Mouse (Mus musculus) kidney, postnatal 0 days (tissue): Measurements from ENCODE around the gene Usp36. TPM values are rescaled to one million over a fixed set of nuclear protein-coding genes. Genes with fewer than 3 reads are reported as not detected.

ENCODE experiments used
- ATAC-seq: fragments of 200-750 bp; cut with Nextera tagmentation; replicated peaks from 2 replicates; pipeline ENCODE4 v1.8.0; 2017; ENCODE audit warnings: low read depth, moderate number of reproducible peaks, moderate TSS enrichment, moderate library complexity; ENCODE audit not compliant: low FRiP score
- DNase-seq: peaks from one replicate; pipeline ENCODE4 v3.0.0-alpha.2; 2016; ENCODE audit warnings: low spot score
- H3K27ac ChIP-seq: fragments of 300-500 bp; sonication (generic); 2 replicates; pipeline ENCODE4 v1.5.1; 2014; ENCODE audit warnings: mild to moderate bottlenecking
- H3K27me3 ChIP-seq: fragments of 300-500 bp; sonication (generic); 2 replicates; pipeline ENCODE4 v1.6.1; 2014; ENCODE audit warnings: low read length, mixed read lengths; ENCODE audit not compliant: insufficient read depth
- H3K36me3 ChIP-seq: fragments of 300-500 bp; sonication (generic); 2 replicates; pipeline ENCODE4 v1.6.1; 2014; ENCODE audit warnings: low read length, mixed read lengths; ENCODE audit not compliant: insufficient read depth
- H3K4me1 ChIP-seq: fragments of 300-500 bp; sonication (generic); replicated peaks from 2 replicates; pipeline ENCODE4 v1.6.1; 2014; ENCODE audit warnings: antibody characterized with exemption, low read length, mixed read lengths; ENCODE audit not compliant: insufficient read depth
- H3K4me2 ChIP-seq: fragments of 300-500 bp; sonication (generic); 2 replicates; pipeline ENCODE4 v1.6.1; 2014; ENCODE audit warnings: mild to moderate bottlenecking, low read length, moderate library complexity, mixed read lengths
- H3K4me3 ChIP-seq: fragments of 300-500 bp; sonication (generic); replicated peaks from 2 replicates; pipeline ENCODE4 v1.5.1; 2014; ENCODE audit warnings: low read depth, low read length
- H3K9ac ChIP-seq: fragments of 300-500 bp; sonication (generic); 2 replicates; pipeline ENCODE4 v1.6.1; 2014; ENCODE audit warnings: low read depth, low read length
- H3K9me3 ChIP-seq: fragments of 300-500 bp; sonication (generic); replicated peaks from 2 replicates; pipeline ENCODE4 v1.6.1; 2016; ENCODE audit warnings: low read length, inconsistent platforms, mixed read lengths
- CTCF ChIP-seq: IDR thresholded peaks from 2 replicates; pipeline ENCODE4 v1.5.1; 2016; ENCODE audit warnings: antibody characterized with exemption, low read depth, mild to moderate bottlenecking, moderate library complexity
- WGBS: fragments of 180-500 bp; shearing (Covaris S2); extraction: QIAGEN DNeasy Blood & Tissue Kit; methylation state at CpG from one replicate; pipeline ENCODE4 v1.1.7; 2014; 5-methylcytosine and 5-hydroxymethylcytosine counted together
- polyA plus RNA-seq: library from polyadenylated mRNA; unstranded; fragments of >200 nt; fragmentation: Nextera tagmentation; extraction: Ambion mirVana; gene quantifications from 2 replicates; pipeline ENCODE4 v1.2.1, GENCODE M21; 2015

Usp36 gene
- polyA plus RNA-seq, 1 experiment from 2014 or later = 10.9 TPM

DNA sequence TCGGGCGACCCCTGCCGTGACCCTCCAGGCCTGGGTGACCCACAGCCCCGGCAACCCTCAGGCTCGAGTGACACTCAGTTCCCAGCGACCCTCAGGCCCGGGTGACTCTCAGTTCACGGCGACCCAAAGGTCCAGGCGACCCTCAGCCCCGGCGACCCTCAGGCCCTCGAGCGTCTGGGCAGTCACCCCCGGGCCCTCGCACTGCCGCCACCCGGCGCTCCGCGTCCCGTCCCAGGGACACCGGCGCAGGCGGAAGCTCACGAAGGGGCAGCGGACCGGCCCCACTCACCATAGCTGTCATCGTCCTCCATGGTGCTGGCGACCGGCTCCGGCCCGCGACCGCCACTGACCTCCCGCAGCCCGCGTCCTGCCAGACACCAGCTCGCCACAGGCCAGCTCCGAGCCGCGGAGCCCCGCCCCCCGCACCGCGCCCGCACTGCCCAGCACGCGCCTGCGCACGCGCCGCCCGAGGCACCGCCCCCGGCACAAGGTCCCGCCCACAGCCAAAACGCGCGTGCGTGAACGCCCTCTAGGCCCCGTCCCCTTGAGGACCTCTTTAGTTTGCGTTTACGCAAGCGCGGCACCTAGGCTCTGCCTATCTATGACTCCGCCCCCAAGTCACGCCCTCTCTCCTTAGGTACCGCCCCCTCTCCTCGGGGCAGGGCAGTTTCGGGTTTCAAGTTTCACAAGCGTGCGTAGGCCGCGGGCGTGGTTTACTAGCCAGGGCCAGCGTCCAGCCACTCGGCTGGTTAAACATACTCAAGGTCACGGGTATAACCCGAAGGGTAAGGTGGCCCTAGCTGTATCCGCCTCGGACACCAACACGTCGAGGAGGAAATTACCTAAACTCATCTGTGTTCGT is 41.7 kb downstream of the Usp36 start, which contains the start of gene Cyth1:
TSS of gene Cyth1 (minus strand) at position 443 of the 862 bp plus-strand sequence.
- no peak for TF ChIP-seq CTCF
- Histone ChIP-seq H3K27me3 (no peaks in the 10 kb centered on the region), H3K4me2 (peak within 1 kb of the TSS; percentile 88), H3K36me3 (no peaks in the 10 kb centered on the region), H3K4me3 (peak within 1 kb of the TSS; percentile 90), H3K9ac (peak within 1 kb of the TSS; percentile 88), H3K27ac (peak within 1 kb of the TSS; percentile 92), H3K4me1 (peaks cover 28% of the 10 kb centered on the region), H3K9me3 (no peaks in the 10 kb centered on the region)
- peak; percentile 99 for DNase-seq
- ATAC-seq = peak; percentile 94
- under 1% methylated on average over 76 of the region's 86 CpGs for WGBS

DNA sequence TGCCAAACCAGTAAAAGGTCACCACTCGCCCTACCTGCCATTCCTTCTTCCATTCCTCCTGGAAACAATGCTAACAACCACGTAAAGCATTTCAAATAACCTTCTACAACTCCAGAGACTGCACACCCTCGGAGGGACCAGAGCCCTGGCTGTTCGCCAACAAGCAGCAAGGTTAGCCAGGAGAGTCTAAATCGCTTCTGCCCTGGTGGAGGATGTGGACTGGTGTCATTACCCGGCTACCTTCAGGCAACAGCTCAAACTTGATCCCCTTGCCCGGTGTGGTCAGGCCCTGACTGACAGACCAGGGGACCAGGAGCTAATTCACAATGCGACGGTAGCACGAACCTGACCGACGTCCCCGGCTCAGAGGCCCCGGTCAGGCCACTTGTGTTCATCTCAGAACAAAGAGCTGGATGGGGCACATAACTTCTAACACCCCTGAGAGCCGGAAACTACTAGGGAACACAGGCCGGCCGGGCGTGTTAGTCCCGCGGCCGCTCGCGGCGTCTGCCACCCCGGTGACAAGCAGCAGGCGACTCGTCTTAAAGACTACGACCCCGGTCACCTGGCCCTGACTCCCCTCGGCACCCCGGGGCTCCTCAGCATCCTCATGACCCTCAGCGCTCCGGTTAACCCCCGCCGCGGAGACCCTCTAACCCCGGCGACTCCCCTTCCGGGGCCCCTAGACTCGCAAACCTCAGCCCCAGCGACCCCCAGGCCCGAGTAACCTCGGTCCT is 42.5 kb downstream of the Usp36 start:
- Histone ChIP-seq H3K4me2 (peak overlapping the region; percentile 88), H3K27me3 (no peaks in the 10 kb centered on the region), H3K4me1 (peaks cover 31% of the 10 kb centered on the region), H3K27ac (peak overlapping the region; percentile 88), H3K9ac (peak overlapping the region; percentile 88), H3K4me3 (peak overlapping the region; percentile 90), H3K9me3 (no peaks in the 10 kb centered on the region), H3K36me3 (no peaks in the 10 kb centered on the region)
- TF ChIP-seq CTCF = no peak
- ATAC-seq (no peak; the same call in 1 of the 2 replicates), DNase-seq (peak; percentile 73)
- WGBS = under 1% methylated on average over 43 of the region's 43 CpGs

DNA sequence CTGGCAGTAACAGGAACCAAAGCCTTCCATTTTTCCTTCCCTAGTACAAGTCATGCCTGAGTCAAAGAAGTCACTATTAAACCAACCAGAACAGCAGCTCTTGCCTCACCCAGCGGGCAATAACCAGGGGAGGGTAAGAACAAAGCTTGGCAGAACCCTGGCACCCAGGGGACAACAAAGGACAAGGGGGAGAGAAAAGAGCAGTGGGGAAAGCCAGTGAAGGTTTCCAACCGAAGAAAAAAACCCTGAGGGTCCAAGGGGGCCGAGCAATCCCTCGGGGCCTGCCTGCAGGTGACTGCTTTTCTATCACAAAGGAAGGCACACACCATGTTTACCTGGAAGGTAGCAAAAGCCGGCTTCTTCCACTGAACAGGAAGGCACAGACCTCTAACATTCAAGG is 43.3 kb downstream of the Usp36 start:
- TF ChIP-seq CTCF = no peak
- Histone ChIP-seq H3K36me3 (no peaks in the 10 kb centered on the region), H3K4me3 (peak overlapping the region; percentile 90), H3K9ac (peak overlapping the region; percentile 88), H3K9me3 (no peaks in the 10 kb centered on the region), H3K27me3 (no peaks in the 10 kb centered on the region), H3K27ac (peak overlapping the region; percentile 88), H3K4me1 (peaks cover 34% of the 10 kb centered on the region), H3K4me2 (peak overlapping the region; percentile 88)
- ATAC-seq = no peak
- no peak for DNase-seq
- WGBS = 50% methylated on average over 5 of the region's 5 CpGs

DNA sequence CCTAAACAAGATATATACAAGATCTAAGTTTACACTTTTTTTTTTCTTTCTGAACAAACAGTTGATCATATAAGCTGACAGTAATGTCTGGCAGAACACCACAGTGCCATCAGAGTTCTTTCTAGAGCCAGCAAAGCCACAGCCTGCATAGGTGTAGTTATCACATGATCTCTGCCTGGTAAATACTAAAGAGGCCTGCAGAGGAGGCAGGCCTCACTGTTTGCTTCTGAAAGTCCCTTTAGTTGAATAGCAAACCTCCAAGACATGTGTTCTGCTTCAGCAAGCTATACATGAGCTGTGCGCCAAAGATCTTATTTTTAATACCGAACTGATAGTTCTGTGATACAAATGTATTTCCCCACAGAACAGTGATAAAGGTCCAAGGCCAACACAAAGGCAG is 44.9 kb downstream of the Usp36 start:
- Histone ChIP-seq H3K36me3 (no peaks in the 10 kb centered on the region), H3K9ac (no peak overlapping the region), H3K27ac (no peak overlapping the region), H3K4me1 (peaks cover 43% of the 10 kb centered on the region), H3K4me2 (no peak overlapping the region), H3K27me3 (no peaks in the 10 kb centered on the region), H3K9me3 (no peaks in the 10 kb centered on the region), H3K4me3 (no peak overlapping the region)
- TF ChIP-seq CTCF = no peak
- ATAC-seq (no peak), DNase-seq (no peak)
- 84% methylated on average over 2 of the region's 2 CpGs for WGBS

DNA sequence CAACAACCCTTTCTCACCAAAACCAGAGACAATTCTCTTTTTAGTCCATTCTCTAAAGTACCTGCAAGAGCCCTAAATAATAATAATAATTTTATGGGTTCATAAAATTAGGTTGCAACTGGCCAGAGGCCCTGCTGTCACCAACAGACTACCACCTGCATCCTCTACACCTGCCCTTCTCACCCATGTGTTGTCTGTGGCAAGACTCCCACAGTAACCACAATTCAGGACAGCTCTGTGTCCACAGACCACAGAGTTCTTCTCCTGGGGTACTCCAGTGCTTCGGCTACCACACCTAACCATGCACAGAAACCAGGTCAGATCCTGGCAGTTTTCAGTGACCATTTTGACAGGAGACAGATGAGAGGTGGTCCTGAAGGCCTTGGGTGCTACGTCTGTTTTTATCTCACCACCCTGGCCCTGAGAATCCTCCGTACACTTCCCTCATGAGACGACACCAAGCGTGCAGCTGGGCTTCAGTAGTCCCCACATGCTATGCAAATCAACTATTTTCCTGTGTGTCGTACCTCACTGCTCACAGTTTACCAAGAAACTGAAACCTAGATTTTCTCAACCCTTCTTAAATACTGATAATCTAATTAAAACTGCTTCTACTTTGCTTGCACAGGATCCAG is 46.3 kb downstream of the Usp36 start:
- Histone ChIP-seq H3K36me3 (no peaks in the 10 kb centered on the region), H3K4me2 (no peak overlapping the region), H3K9me3 (no peaks in the 10 kb centered on the region), H3K27ac (no peak overlapping the region), H3K4me1 (peaks cover 44% of the 10 kb centered on the region), H3K4me3 (no peak overlapping the region), H3K9ac (no peak overlapping the region), H3K27me3 (no peaks in the 10 kb centered on the region)
- WGBS = 77% methylated on average over 6 of the region's 6 CpGs
- TF ChIP-seq CTCF = no peak
- ATAC-seq (no peak), DNase-seq (no peak)

DNA sequence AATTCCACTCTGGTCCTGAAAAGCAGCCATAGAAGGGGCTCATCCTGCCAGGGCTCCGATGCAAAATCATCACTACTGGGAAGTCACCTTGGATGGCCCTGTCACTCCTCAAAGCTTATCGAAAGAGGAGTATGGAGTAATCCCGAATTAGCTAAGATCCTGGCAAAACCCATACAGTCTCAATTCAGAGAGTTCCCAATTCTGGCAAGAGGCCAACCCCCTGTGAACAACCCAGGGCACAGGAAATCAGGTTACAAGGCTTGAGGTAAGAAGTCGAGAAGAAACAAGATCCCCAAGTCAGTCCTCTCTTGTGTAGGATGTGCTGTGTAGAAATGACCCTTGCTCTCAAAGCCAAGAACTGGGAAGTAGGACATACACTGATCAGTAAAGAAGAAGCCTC is 47.5 kb downstream of the Usp36 start:
- no peaks in the 10 kb centered on the region for H3K27me3 ChIP-seq
- peaks cover 48% of the 10 kb centered on the region for H3K4me1 ChIP-seq
- no peak overlapping the region for H3K27ac ChIP-seq
- ATAC-seq = no peak
- no peaks in the 10 kb centered on the region for H3K36me3 ChIP-seq
- no peak overlapping the region for H3K4me3 ChIP-seq
- TF ChIP-seq CTCF = no peak
- H3K4me2 ChIP-seq = no peak overlapping the region
- no peaks in the 10 kb centered on the region for H3K9me3 ChIP-seq
- WGBS = 56% methylated on average over 4 of the region's 4 CpGs
- no peak overlapping the region for H3K9ac ChIP-seq
- no peak for DNase-seq
